Mouse (Mus musculus): ENCODE data around the gene Gm13278. TPM values are rescaled to one million over a fixed set of nuclear protein-coding genes. Genes with fewer than 3 reads are reported as not detected.
"Not testable (repeated sequence)": the region's sequence is repeated elsewhere in the genome, so short reads cannot be mapped to it uniquely, and the experiment has no call there.

Gm13278 gene
- polyA plus RNA-seq, 1 experiment: not detected

- peak; percentile 45 for TF ChIP-seq CTCF (IDR thresholded peaks at IDR 0.05; ENCODE audit: control insufficient read depth, insufficient read depth, low read length)
- H3K4me1 ChIP-seq (ENCODE audit: control insufficient read depth, insufficient read depth, low read length); H3K27ac ChIP-seq (ENCODE audit: control insufficient read depth, insufficient read depth, low read depth, low read length, poor library complexity); H3K4me3 ChIP-seq (replicated peaks; ENCODE audit: control insufficient read depth, low read depth, low read length): not testable (repeated sequence)
- 0% methylated on average over 3 of the region's 28 CpGs for WGBS
Observed at GRCm38 (mm10) chr4:88788402-88788801, 2.9 kb upstream of the Gm13278 start, which contains the start of gene Gm13277. Gm13277 (plus strand) TSS chr4:88788632.

GRCm38 (mm10) chr4:88793936-88794675 is 2.8 kb downstream of the Gm13278 start, which contains the start of gene Gm13275:
Gm13275 (plus strand) TSS chr4:88794487.
- H3K4me3 ChIP-seq (replicated peaks; ENCODE audit: control insufficient read depth, low read depth, low read length); H3K4me1 ChIP-seq (ENCODE audit: control insufficient read depth, insufficient read depth, low read length); H3K27ac ChIP-seq (ENCODE audit: control insufficient read depth, insufficient read depth, low read depth, low read length, poor library complexity): not testable (repeated sequence)
- 0% methylated on average over 18 of the region's 52 CpGs for WGBS

- H3K27ac ChIP-seq (ENCODE audit: control insufficient read depth, insufficient read depth, low read depth, low read length, poor library complexity); H3K4me3 ChIP-seq (replicated peaks; ENCODE audit: control insufficient read depth, low read depth, low read length); H3K4me1 ChIP-seq (ENCODE audit: control insufficient read depth, insufficient read depth, low read length): not testable (repeated sequence)
- no CpG with 5 or more reads among the region's 28 CpGs for WGBS
Observed at GRCm38 (mm10) chr4:88797097-88797496, 5.7 kb downstream of the Gm13278 start, which contains the start of gene Gm13279. Gm13279 (plus strand) TSS chr4:88797397.

- not testable (repeated sequence) for H3K4me3 ChIP-seq (replicated peaks; ENCODE audit: control insufficient read depth, low read depth, low read length); H3K4me1 ChIP-seq (ENCODE audit: control insufficient read depth, insufficient read depth, low read length); H3K27ac ChIP-seq (ENCODE audit: control insufficient read depth, insufficient read depth, low read depth, low read length, poor library complexity)
- 2% methylated on average over 6 of the region's 7 CpGs for whole genome bisulfite sequencing
Observed at GRCm38 (mm10) chr4:88799365-88799764, 8.0 kb downstream of the Gm13278 start, which contains the start of gene Gm13285. Gm13285 (plus strand) TSS chr4:88799665.

GRCm38 (mm10) chr4:88802954-88803353 is 11.6 kb downstream of the Gm13278 start, which contains the start of gene Gm13287:
Gm13287 (plus strand) TSS chr4:88803254.
- H3K4me3 ChIP-seq (replicated peaks; ENCODE audit: control insufficient read depth, low read depth, low read length); H3K27ac ChIP-seq (ENCODE audit: control insufficient read depth, insufficient read depth, low read depth, low read length, poor library complexity); H3K4me1 ChIP-seq (ENCODE audit: control insufficient read depth, insufficient read depth, low read length): not testable (repeated sequence)
- no CpG with 5 or more reads among the region's 29 CpGs for WGBS

GRCm38 (mm10) chr4:88805231-88805630 is 13.9 kb downstream of the Gm13278 start, which contains the start of gene Gm13288:
Gm13288 (plus strand) TSS chr4:88805531.
- not testable (repeated sequence) for H3K4me3 ChIP-seq (replicated peaks; ENCODE audit: control insufficient read depth, low read depth, low read length); H3K4me1 ChIP-seq (ENCODE audit: control insufficient read depth, insufficient read depth, low read length); H3K27ac ChIP-seq (ENCODE audit: control insufficient read depth, insufficient read depth, low read depth, low read length, poor library complexity)
- WGBS: no CpG with 5 or more reads among the region's 8 CpGs

- not testable (repeated sequence) for H3K27ac ChIP-seq (ENCODE audit: control insufficient read depth, insufficient read depth, low read depth, low read length, poor library complexity); H3K4me1 ChIP-seq (ENCODE audit: control insufficient read depth, insufficient read depth, low read length); H3K4me3 ChIP-seq (replicated peaks; ENCODE audit: control insufficient read depth, low read depth, low read length)
- WGBS: no CpG with 5 or more reads among the region's 34 CpGs
Observed at GRCm38 (mm10) chr4:88805761-88806160, 14.4 kb downstream of the Gm13278 start.

GRCm38 (mm10) chr4:88815928-88816327 is 24.6 kb downstream of the Gm13278 start, which contains the start of gene Ifna7:
Ifna7 (plus strand) TSS chr4:88816228.
- Histone ChIP-seq H3K4me1 (ENCODE audit: control insufficient read depth, insufficient read depth, low read length) (no peaks in the 10 kb centered on the region), H3K4me3 (replicated peaks; ENCODE audit: control insufficient read depth, low read depth, low read length) (no peak within 1 kb of the TSS), H3K27ac (ENCODE audit: control insufficient read depth, insufficient read depth, low read depth, low read length, poor library complexity) (no peak within 1 kb of the TSS)
- WGBS: 55% methylated on average over 3 of the region's 3 CpGs
- no peak for TF ChIP-seq POLR2A (IDR thresholded peaks at IDR 0.05; ENCODE audit: borderline replicate concordance, control insufficient read depth, low read depth, low read length)

GRCm38 (mm10) chr4:88819659-88820058 is 28.3 kb downstream of the Gm13278 start, which contains the start of gene Ifna11:
Ifna11 (plus strand) TSS chr4:88819959.
- no peak within 1 kb of the TSS for H3K4me3 ChIP-seq (replicated peaks; ENCODE audit: control insufficient read depth, low read depth, low read length)
- H3K27ac ChIP-seq (ENCODE audit: control insufficient read depth, insufficient read depth, low read depth, low read length, poor library complexity): no peak within 1 kb of the TSS
- WGBS: 82% methylated on average over 1 of the region's 1 CpGs
- H3K4me1 ChIP-seq (ENCODE audit: control insufficient read depth, insufficient read depth, low read length): no peaks in the 10 kb centered on the region
- no peak for TF ChIP-seq CTCF (IDR thresholded peaks at IDR 0.05; ENCODE audit: control insufficient read depth, insufficient read depth, low read length)
- no peak for TF ChIP-seq POLR2A (IDR thresholded peaks at IDR 0.05; ENCODE audit: borderline replicate concordance, control insufficient read depth, low read depth, low read length)
